In the genomic region with DNA sequence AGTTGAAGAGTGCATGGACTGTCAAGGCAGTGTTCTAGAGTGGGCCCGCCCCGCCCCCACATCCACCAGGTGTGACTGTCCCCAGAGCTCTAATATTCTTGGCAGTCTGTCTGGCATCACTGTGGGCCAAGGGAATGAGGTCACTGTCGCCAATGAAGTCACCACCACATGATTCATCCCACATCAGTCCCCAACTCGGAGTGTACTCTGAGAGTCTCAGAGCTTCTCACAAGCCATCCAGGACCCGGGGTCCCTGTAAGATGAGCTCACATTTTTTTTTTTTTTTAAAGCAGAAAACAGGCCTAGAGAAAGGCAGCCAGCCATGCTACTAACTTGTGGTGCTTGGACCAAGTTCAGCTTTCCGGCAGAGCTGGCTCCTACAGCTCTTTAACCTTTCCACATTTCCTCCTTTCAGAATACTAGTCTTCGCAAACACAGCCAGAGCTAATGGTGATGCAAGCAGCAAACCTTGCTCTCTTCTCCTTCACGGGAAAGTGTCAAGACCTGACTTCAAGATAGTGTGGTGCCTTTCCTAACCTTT, we compare ENCODE assay signal across 9 mouse cellular contexts. TPM values are rescaled to one million over a fixed set of nuclear protein-coding genes. Genes with fewer than 3 reads are reported as not detected.
DNase-seq lines count a peak whose midpoint lies in the region; ATAC-seq and TF ChIP-seq lines count a peak whose summit lies in the region.
"Had no signal": no experiment of that assay in that cellular context is flagged by ENCODE, and none has a peak within 500 bp of the region (broad histone marks: within the 10 kb centered on the region; RNA-seq: fewer than 3 reads in every experiment).

No protein-coding gene starts in this region.

- intact Hi-C loops in left cerebral cortex, postnatal 36 days (cut with DNase I) = loop anchor here (5.0 to 10.0 kb wide), 3 partner anchors 39 to 146 kb away; partner anchors contain the start of genes Cript, Pigf and Socs5

- DNase-seq in midbrain, embryonic 10.5 days (ENCODE audit: low spot score) = no peak
- DNase-seq in cerebellum, postnatal 25 days = peak; percentile 22 to 41
- DNase-seq in heart, postnatal 0 days (ENCODE audit: low spot score) = peak; percentile 60
- peak; percentile 70 for DNase-seq in limb, embryonic 14.5 days (ENCODE audit: low spot score)
- DNase-seq in spleen, adult 18-20 months = no peak
- no peak for DNase-seq in left cerebral cortex, postnatal 36 days (ENCODE audit: low spot score in 2 of 2)
- DNase-seq in urinary bladder, postnatal 14 days (ENCODE audit: low spot score) = no peak
- DNase-seq: liver, embryonic 13.5 days had no signal

- no peak overlapping the region for H3K27ac ChIP-seq in midbrain, embryonic 13.5 days
- no peak overlapping the region for H3K27ac ChIP-seq in midbrain, embryonic 10.5 days (replicated peaks)
- peak overlapping the region; percentile 97 for H3K27ac ChIP-seq in heart, postnatal 0 days (ENCODE audit: low read depth)
- H3K27ac ChIP-seq in limb, embryonic 14.5 days (replicated peaks; ENCODE audit: low read depth, low read length) = peak overlapping the region; percentile 96
- H3K27ac ChIP-seq: liver, embryonic 13.5 days had no signal

- H3K4me3 ChIP-seq in midbrain, embryonic 13.5 days (replicated peaks) = no peak overlapping the region
- H3K4me3 ChIP-seq in midbrain, embryonic 10.5 days = no peak overlapping the region
- no peak overlapping the region for H3K4me3 ChIP-seq in heart, postnatal 0 days (ENCODE audit: low read depth, low read length)
- no peak overlapping the region for H3K4me3 ChIP-seq in limb, embryonic 14.5 days (replicated peaks; ENCODE audit: low read length)

- H3K9ac ChIP-seq in midbrain, embryonic 13.5 days (replicated peaks) = 0 out of 2 replicates have a peak overlapping the region, but pooled peaks have one; percentile 90
- H3K9ac ChIP-seq in heart, postnatal 0 days (replicated peaks; ENCODE audit: low read depth, low read length) = no peak overlapping the region; the same call in 1 of the 2 replicates
- no peak overlapping the region for H3K9ac ChIP-seq in limb, embryonic 14.5 days (ENCODE audit: low read depth, low read length, severe bottlenecking)
- H3K9ac ChIP-seq: liver, embryonic 13.5 days had no signal

- TF ChIP-seq CTCF in heart, postnatal 0 days (IDR thresholded peaks at IDR 0.05; ENCODE audit: low read depth) = no peak

- no peak for TF ChIP-seq EP300 in heart, postnatal 0 days (IDR thresholded peaks at IDR 0.05; ENCODE audit: low read depth)

- 0 out of 2 replicates have a peak, but pooled peaks cover 9% of the 10 kb centered on the region for H3K27me3 ChIP-seq in midbrain, embryonic 13.5 days
- peaks cover 9% of the 10 kb centered on the region for H3K27me3 ChIP-seq in midbrain, embryonic 10.5 days (ENCODE audit: low read depth, poor library complexity, severe bottlenecking)
- H3K27me3 ChIP-seq in heart, postnatal 0 days (ENCODE audit: control insufficient read depth, insufficient read depth, low read length) = no peaks in the 10 kb centered on the region
- no peaks in the 10 kb centered on the region for H3K27me3 ChIP-seq in limb, embryonic 14.5 days (ENCODE audit: control insufficient read depth, insufficient read depth, low read length)

- no peaks in the 10 kb centered on the region for H3K9me3 ChIP-seq in midbrain, embryonic 13.5 days
- H3K9me3 ChIP-seq in midbrain, embryonic 10.5 days (replicated peaks) = no peaks in the 10 kb centered on the region
- H3K9me3 ChIP-seq in heart, postnatal 0 days (replicated peaks; ENCODE audit: control insufficient read depth, low read length) = 0 out of 2 replicates have a peak, but pooled peaks cover 2% of the 10 kb centered on the region
- no peaks in the 10 kb centered on the region for H3K9me3 ChIP-seq in limb, embryonic 14.5 days (ENCODE audit: control insufficient read depth, low read length)
- H3K9me3 ChIP-seq: liver, embryonic 13.5 days had no signal

- peaks cover 40% of the 10 kb centered on the region for H3K4me1 ChIP-seq in midbrain, embryonic 13.5 days (replicated peaks)
- H3K4me1 ChIP-seq in midbrain, embryonic 10.5 days = peaks cover 38% of the 10 kb centered on the region
- peaks cover 28% of the 10 kb centered on the region for H3K4me1 ChIP-seq in heart, postnatal 0 days (ENCODE audit: control insufficient read depth, insufficient read depth)
- peaks cover 25% of the 10 kb centered on the region for H3K4me1 ChIP-seq in limb, embryonic 14.5 days (ENCODE audit: control insufficient read depth, insufficient read depth, low read length)

- TF ChIP-seq POLR2A in limb, embryonic 14.5 days (IDR thresholded peaks at IDR 0.05; ENCODE audit: borderline replicate concordance, extremely low read depth, insufficient read depth, insufficient read length) = no peak

- H3K4me2 ChIP-seq in midbrain, embryonic 13.5 days (replicated peaks) = peak overlapping the region; percentile 85; the same call in 1 of the 2 replicates
- H3K4me2 ChIP-seq in heart, postnatal 0 days (ENCODE audit: low read depth, low read length) = 0 out of 2 replicates have a peak overlapping the region, but pooled peaks have one; percentile 92
- peak overlapping the region; percentile 88; the same call in 1 of the 2 replicates for H3K4me2 ChIP-seq in limb, embryonic 14.5 days (replicated peaks; ENCODE audit: low read depth, low read length, severe bottlenecking)

- H3K36me3 ChIP-seq in midbrain, embryonic 13.5 days = no peaks in the 10 kb centered on the region
- 0 out of 2 replicates have a peak, but pooled peaks cover 7% of the 10 kb centered on the region for H3K36me3 ChIP-seq in midbrain, embryonic 10.5 days
- no peaks in the 10 kb centered on the region for H3K36me3 ChIP-seq in heart, postnatal 0 days (replicated peaks; ENCODE audit: control insufficient read depth, insufficient read depth, low read length)
- no peaks in the 10 kb centered on the region for H3K36me3 ChIP-seq in limb, embryonic 14.5 days (ENCODE audit: control insufficient read depth, insufficient read depth, low read length)
- H3K36me3 ChIP-seq: liver, embryonic 13.5 days had no signal

- no peak for ATAC-seq in midbrain, embryonic 13.5 days
- ATAC-seq in heart, postnatal 0 days (ENCODE audit: insufficient read depth, low read depth) = no peak
- ATAC-seq in limb, embryonic 14.5 days (ENCODE audit: low FRiP score, low read depth) = no peak

- 70% methylated on average over 8 of the region's 8 CpGs for WGBS in midbrain, embryonic 13.5 days
- WGBS in midbrain, embryonic 10.5 days = 69% methylated on average over 8 of the region's 8 CpGs
- WGBS in heart, postnatal 0 days = 42% methylated on average over 8 of the region's 8 CpGs
- WGBS in limb, embryonic 14.5 days = 45% methylated on average over 8 of the region's 8 CpGs

RNA-seq across cellular contexts. Expression of gene Rhoq, which starts 1.5 kb away (rescaled TPM):
- 6.5 and 7.0 TPM in 2 replicates for polyA plus RNA-seq in midbrain, embryonic 13.5 days (2015; fragmentation: Nextera tagmentation; extraction: Ambion mirVana)
- 9.0 and 9.9 TPM in 2 replicates for polyA plus RNA-seq in midbrain, embryonic 10.5 days (2016; fragmentation: Nextera tagmentation; extraction: Ambion mirVana)
- 67.4 and 74.6 TPM in 2 replicates for total RNA-seq in heart, postnatal 0 days (2014; rRNA removed; ENCODE audit: low replicate concordance)
- polyA plus RNA-seq in heart, postnatal 0 days (2015; fragmentation: Nextera tagmentation; extraction: Ambion mirVana) = 17.6 and 18.7 TPM in 2 replicates
- 61.5 and 67.4 TPM in 2 replicates for polyA plus RNA-seq in limb, embryonic 14.5 days (2012; rRNA removed)
- polyA plus RNA-seq in limb, embryonic 14.5 days (2014; fragmentation: Nextera tagmentation; extraction: Ambion mirVana) = 35.3 and 35.4 TPM in 2 replicates
- 10 to 100 TPM; 36.3 to 45.0 TPM for total RNA-seq in left cerebral cortex, postnatal 36 days (2021)

RNA-seq across cellular contexts. Expression of gene Atp6v1e2, which starts 13.7 kb away (rescaled TPM):
- not detected in 2 replicates for polyA plus RNA-seq in midbrain, embryonic 13.5 days (2015; fragmentation: Nextera tagmentation; extraction: Ambion mirVana)
- polyA plus RNA-seq in midbrain, embryonic 10.5 days (2016; fragmentation: Nextera tagmentation; extraction: Ambion mirVana) = not detected in 2 replicates
- total RNA-seq in heart, postnatal 0 days (2014; rRNA removed; ENCODE audit: low replicate concordance) = not detected in 2 replicates
- not detected in 2 replicates for polyA plus RNA-seq in heart, postnatal 0 days (2015; fragmentation: Nextera tagmentation; extraction: Ambion mirVana)
- polyA plus RNA-seq in limb, embryonic 14.5 days (2012; rRNA removed) = not detected in 2 replicates
- not detected in 2 replicates for polyA plus RNA-seq in limb, embryonic 14.5 days (2014; fragmentation: Nextera tagmentation; extraction: Ambion mirVana)
- not detected for total RNA-seq in left cerebral cortex, postnatal 36 days (2021)
- polyA plus RNA-seq: liver, embryonic 13.5 days had no signal

RNA-seq across cellular contexts. Expression of gene Tmem247, which starts 44.2 kb away (rescaled TPM):
- polyA plus RNA-seq in midbrain, embryonic 13.5 days (2015; fragmentation: Nextera tagmentation; extraction: Ambion mirVana) = not detected in 2 replicates
- polyA plus RNA-seq in midbrain, embryonic 10.5 days (2016; fragmentation: Nextera tagmentation; extraction: Ambion mirVana) = not detected in 2 replicates
- total RNA-seq in heart, postnatal 0 days (2014; rRNA removed; ENCODE audit: low replicate concordance) = not detected in 2 replicates
- polyA plus RNA-seq in heart, postnatal 0 days (2015; fragmentation: Nextera tagmentation; extraction: Ambion mirVana) = not detected in 2 replicates
- polyA plus RNA-seq in limb, embryonic 14.5 days (2012; rRNA removed) = not detected in 2 replicates
- polyA plus RNA-seq in limb, embryonic 14.5 days (2014; fragmentation: Nextera tagmentation; extraction: Ambion mirVana) = not detected in 2 replicates
- total RNA-seq in left cerebral cortex, postnatal 36 days (2021) = not detected
- polyA plus RNA-seq: liver, embryonic 13.5 days had no signal

Comparison
In these comparisons a context has a peak if more than half of its experiments do, and no peak if none do; other contexts are left out.
1. H3K27ac ChIP-seq: peak in heart, postnatal 0 days (single experiment) and limb, embryonic 14.5 days (single experiment); none in midbrain, embryonic 13.5 days (single experiment) and midbrain, embryonic 10.5 days (single experiment).
2. DNase-seq: peak in cerebellum, postnatal 25 days (2 of 2), heart, postnatal 0 days (single experiment) and limb, embryonic 14.5 days (single experiment); none in midbrain, embryonic 10.5 days (single experiment), spleen, adult 18-20 months (0 of 2), left cerebral cortex, postnatal 36 days (0 of 2) and urinary bladder, postnatal 14 days (single experiment).
3. Peak in every context shown above with its lines, with median percentiles within 50 percentile points of each other: H3K4me2 ChIP-seq.